Mouse (Mus musculus) heart, postnatal 0 days (tissue): ENCODE measurements around the gene Kctd17.

Experiments
- CTCF ChIP-seq: IDR thresholded peaks from 2 replicates; pipeline ENCODE4 v1.5.1; 2016; ENCODE audit warnings: antibody characterized with exemption, control low read depth, low read depth
- EP300 ChIP-seq: IDR thresholded peaks from 2 replicates; pipeline ENCODE4 v1.6.1; 2016; ENCODE audit warnings: antibody characterized with exemption, low read depth

GRCm38 (mm10) chr15:78406293-78406934 is 21.9 kb upstream of the Kctd17 start, which contains the start of gene Mpst:
- TF ChIP-seq EP300 (peak; percentile 48; the same call in 1 of the 2 replicates), CTCF (no peak)
